In the genomic region with DNA sequence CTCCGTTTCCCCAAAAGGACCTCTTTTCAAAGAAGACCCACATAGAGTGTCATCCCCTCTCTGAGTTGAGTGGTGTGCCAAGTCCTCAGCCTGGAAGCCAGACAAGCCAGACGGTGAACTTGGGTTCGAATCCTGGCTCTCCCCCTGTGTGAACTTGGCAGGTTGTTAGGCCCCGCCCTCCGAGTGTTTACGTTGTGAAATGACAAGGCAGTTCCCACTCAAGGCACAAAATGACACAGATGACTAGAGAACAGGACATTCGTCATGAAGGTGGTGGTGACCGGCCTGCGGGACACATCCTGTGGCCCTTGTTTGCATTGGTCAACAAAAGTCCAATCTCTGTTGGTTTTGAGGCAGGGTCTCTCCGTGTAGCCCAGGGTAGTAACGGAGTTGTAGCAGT, we compare ENCODE assay signal across 9 mouse cellular contexts. TPM values are rescaled to one million over a fixed set of nuclear protein-coding genes. Genes with fewer than 3 reads are reported as not detected.
DNase-seq lines count a peak whose midpoint lies in the region; ATAC-seq and TF ChIP-seq lines count a peak whose summit lies in the region.
"Had no signal": no experiment of that assay in that cellular context is flagged by ENCODE, and none has a peak within 500 bp of the region (broad histone marks: within the 10 kb centered on the region; RNA-seq: fewer than 3 reads in every experiment).

No protein-coding gene starts in this region.

- no peaks in the 10 kb centered on the region for H3K9me3 ChIP-seq in erythroblast, embryonic 14.5 days (ENCODE audit: control insufficient read depth, low read length)
- H3K9me3 ChIP-seq in liver, embryonic 12.5 days (replicated peaks), result no peaks in the 10 kb centered on the region
- H3K9me3 ChIP-seq: limb, embryonic 13.5 days had no signal

- H3K4me1 ChIP-seq in erythroblast, embryonic 14.5 days (ENCODE audit: control insufficient read depth), result peaks cover 95% of the 10 kb centered on the region
- H3K4me1 ChIP-seq in liver, embryonic 12.5 days, result peaks cover 98% of the 10 kb centered on the region

- H3K9ac ChIP-seq in liver, embryonic 12.5 days, result peak overlapping the region; percentile 99

- no peak for ATAC-seq in liver, embryonic 12.5 days
- peak; percentile 41 for ATAC-seq in neutrophil, adult 5-6 weeks (ENCODE audit: extremely low read depth, insufficient number of reproducible peaks, low FRiP score, poor library complexity, severe bottlenecking)

- no peak overlapping the region for H3K4me3 ChIP-seq in layer of hippocampus, adult 2 months
- peak overlapping the region; percentile 99 for H3K4me3 ChIP-seq in erythroblast, embryonic 14.5 days (replicated peaks)
- peak overlapping the region; percentile 100 for H3K4me3 ChIP-seq in liver, embryonic 12.5 days
- H3K4me3 ChIP-seq: limb, embryonic 13.5 days had no signal

- H3K27me3 ChIP-seq in erythroblast, embryonic 14.5 days (ENCODE audit: control insufficient read depth), result no peaks in the 10 kb centered on the region
- no peaks in the 10 kb centered on the region for H3K27me3 ChIP-seq in liver, embryonic 12.5 days (replicated peaks)
- H3K27me3 ChIP-seq: limb, embryonic 13.5 days had no signal

- peaks cover 92% of the 10 kb centered on the region for H3K36me3 ChIP-seq in erythroblast, embryonic 14.5 days (ENCODE audit: control insufficient read depth)
- peaks cover 52% of the 10 kb centered on the region for H3K36me3 ChIP-seq in liver, embryonic 12.5 days

- no peak for DNase-seq in layer of hippocampus, adult 2 months (ENCODE audit: low spot score in 2 of 2)
- DNase-seq in layer of hippocampus, postnatal 14 days (ENCODE audit: low spot score in 2 of 2), result no peak
- no peak for DNase-seq in frontal cortex, postnatal 36 days (ENCODE audit: low spot score in 2 of 2)
- no peak for DNase-seq in B cell, adult 2 months
- no peak for DNase-seq in left cerebral cortex, postnatal 4 days

- intact Hi-C loops in left cerebral cortex, postnatal 4 days (cut with DNase I), result loop anchor here (5.0 to 10.0 kb wide), 3 partner anchors 105 to 518 kb away; no protein-coding TSS in a partner anchor

- peak overlapping the region; percentile 91; the same call in 1 of the 2 replicates for H3K27ac ChIP-seq in layer of hippocampus, adult 2 months
- peak overlapping the region; percentile 97 for H3K27ac ChIP-seq in liver, embryonic 12.5 days

- WGBS in liver, embryonic 12.5 days (ENCODE audit: insufficient replicate concordance), result 69% methylated on average over 11 of the region's 11 CpGs

- TF ChIP-seq CTCF in layer of hippocampus, adult 2 months (conservative IDR thresholded peaks at IDR 0.05), result no peak

- peak overlapping the region; percentile 97 for H3K4me2 ChIP-seq in liver, embryonic 12.5 days

RNA-seq across cellular contexts. Expression of gene Klf3, which starts 6.7 kb away (rescaled TPM):
- total RNA-seq in layer of hippocampus, adult 2 months (2021), result 10 to 100 TPM; 55.0 to 55.2 TPM
- total RNA-seq in layer of hippocampus, postnatal 14 days (2021), result 10 to 100 TPM; 46.4 TPM
- 79.3 and 88.0 TPM in 2 replicates for polyA plus RNA-seq in erythroblast, embryonic 14.5 days (2012)
- polyA plus RNA-seq in liver, embryonic 12.5 days (2016; fragmentation: Nextera tagmentation; extraction: Ambion mirVana), result 91.2 and 105 TPM in 2 replicates
- total RNA-seq in neutrophil, adult 5-6 weeks (2017), result 278 and 280 TPM in 2 replicates
- 10 to 100 TPM; 29.4 to 32.5 TPM for total RNA-seq in left cerebral cortex, postnatal 4 days (2021)
